Mouse (Mus musculus): ENCODE results near the gene Spa17.

DNA sequence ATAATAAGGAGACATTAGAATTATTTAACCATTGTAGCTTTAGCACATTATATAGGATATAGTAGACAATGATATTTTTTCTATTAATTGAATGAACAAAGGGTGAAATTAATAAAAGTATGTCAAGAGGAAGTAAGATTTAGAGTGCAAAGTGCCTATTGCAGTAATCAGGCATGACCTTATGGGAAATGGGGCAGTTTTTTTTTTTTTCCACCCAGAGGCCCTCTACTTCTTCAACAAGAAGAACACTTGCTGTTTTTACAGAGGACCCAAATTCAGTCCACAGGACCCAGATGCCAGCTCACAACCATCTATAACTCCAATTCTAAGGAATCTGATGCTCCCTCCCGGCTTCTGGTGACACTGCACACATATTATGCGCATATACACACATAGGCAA, 52.9 kb downstream of the Spa17 start:
- TF ChIP-seq CTCF (IDR thresholded peaks at IDR 0.05; ENCODE audit: low read depth) (no peak), EP300 (optimal IDR thresholded peaks at IDR 0.05) (no peak)
